Mouse (Mus musculus): Measurements from ENCODE around the gene Cbx2. TPM values are rescaled to one million over a fixed set of nuclear protein-coding genes. Genes with fewer than 3 reads are reported as not detected.

Gene Cbx2
- polyA plus RNA-seq, 1 experiment: 14.8 TPM

DNA sequence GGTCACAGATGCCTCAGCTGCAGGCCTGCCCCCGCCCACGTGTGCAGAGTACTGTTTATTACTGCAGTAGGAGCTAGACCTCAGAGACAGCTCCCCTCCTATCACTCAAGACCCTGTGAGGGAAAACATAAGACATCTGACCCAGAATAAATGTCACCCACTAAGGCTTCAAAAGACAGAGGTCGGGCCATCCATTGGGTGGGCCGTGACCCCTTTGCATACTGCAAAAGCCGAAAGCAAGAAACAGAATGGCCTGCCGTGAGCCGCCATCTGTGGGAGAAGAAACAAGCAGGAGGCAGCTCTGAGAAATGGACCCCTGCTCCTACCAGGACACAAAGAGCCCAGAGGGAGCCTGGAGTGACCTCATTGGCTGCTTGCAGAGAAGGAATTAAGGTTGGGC, 5.3 kb upstream of the Cbx2 start:
- Histone ChIP-seq H3K79me2 (ENCODE audit: control insufficient read depth, insufficient read depth) (no peaks in the 10 kb centered on the region), H3K27me3 (ENCODE audit: control insufficient read depth, insufficient read depth, insufficient read length) (no peaks in the 10 kb centered on the region), H3K4me3 (ENCODE audit: insufficient read depth, poor library complexity, severe bottlenecking) (no peak overlapping the region), H3ac (ENCODE audit: control insufficient read depth, insufficient read length, low read depth) (no peak overlapping the region), H3K36me3 (ENCODE audit: control insufficient read depth, insufficient read depth) (no peaks in the 10 kb centered on the region), H3K79me3 (ENCODE audit: low read depth) (no peaks in the 10 kb centered on the region)
- TF ChIP-seq CEBPB (IDR thresholded peaks at IDR 0.05; ENCODE audit: low read depth) (no peak), CTCF (IDR thresholded peaks at IDR 0.05; ENCODE audit: control insufficient read depth, insufficient read depth, insufficient read length) (no peak), MAX (IDR thresholded peaks at IDR 0.05) (no peak), MYOD1 (IDR thresholded peaks at IDR 0.05; ENCODE audit: control insufficient read depth, insufficient read length, low read depth) (no peak), FOSL1 (IDR thresholded peaks at IDR 0.05; ENCODE audit: insufficient read depth, low read length, poor library complexity, severe bottlenecking) (no peak), USF1 (IDR thresholded peaks at IDR 0.05; ENCODE audit: low read depth) (no peak), MYOG (IDR thresholded peaks at IDR 0.05; ENCODE audit: control insufficient read depth, extremely low read depth, insufficient read length) (no peak)

DNA sequence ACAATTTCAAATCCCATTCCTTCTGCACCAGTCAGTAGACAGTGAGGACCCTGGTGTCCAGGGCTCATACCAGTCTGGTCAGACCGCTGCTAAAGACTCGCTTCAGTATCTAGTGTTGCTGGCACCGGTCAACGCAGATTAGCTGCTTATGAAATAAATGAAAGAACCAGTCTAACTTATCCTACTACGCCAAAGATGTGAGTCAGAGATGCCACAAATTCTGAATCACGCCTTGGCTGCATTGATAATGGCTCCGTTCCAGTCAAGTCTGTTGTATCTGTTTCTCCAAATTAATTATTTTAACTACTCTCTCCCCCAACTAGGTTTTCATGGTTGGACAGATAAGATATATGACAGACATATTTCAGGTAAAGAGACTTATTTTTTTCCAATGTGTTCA, 1.6 kb upstream of the Cbx2 start:
- TF ChIP-seq FOSL1 (IDR thresholded peaks at IDR 0.05; ENCODE audit: insufficient read depth, low read length, poor library complexity, severe bottlenecking) (no peak), CEBPB (IDR thresholded peaks at IDR 0.05; ENCODE audit: low read depth) (peak; percentile 8)
- Histone ChIP-seq H3K27me3 (ENCODE audit: control insufficient read depth, insufficient read depth, insufficient read length) (no peaks in the 10 kb centered on the region), H3ac (ENCODE audit: control insufficient read depth, insufficient read length, low read depth) (no peak overlapping the region), H3K4me3 (ENCODE audit: insufficient read depth, poor library complexity, severe bottlenecking) (no peak overlapping the region), H3K36me3 (ENCODE audit: control insufficient read depth, insufficient read depth) (no peaks in the 10 kb centered on the region), H3K79me2 (ENCODE audit: control insufficient read depth, insufficient read depth) (peaks cover 32% of the 10 kb centered on the region), H3K79me3 (ENCODE audit: low read depth) (peaks cover 22% of the 10 kb centered on the region)

DNA sequence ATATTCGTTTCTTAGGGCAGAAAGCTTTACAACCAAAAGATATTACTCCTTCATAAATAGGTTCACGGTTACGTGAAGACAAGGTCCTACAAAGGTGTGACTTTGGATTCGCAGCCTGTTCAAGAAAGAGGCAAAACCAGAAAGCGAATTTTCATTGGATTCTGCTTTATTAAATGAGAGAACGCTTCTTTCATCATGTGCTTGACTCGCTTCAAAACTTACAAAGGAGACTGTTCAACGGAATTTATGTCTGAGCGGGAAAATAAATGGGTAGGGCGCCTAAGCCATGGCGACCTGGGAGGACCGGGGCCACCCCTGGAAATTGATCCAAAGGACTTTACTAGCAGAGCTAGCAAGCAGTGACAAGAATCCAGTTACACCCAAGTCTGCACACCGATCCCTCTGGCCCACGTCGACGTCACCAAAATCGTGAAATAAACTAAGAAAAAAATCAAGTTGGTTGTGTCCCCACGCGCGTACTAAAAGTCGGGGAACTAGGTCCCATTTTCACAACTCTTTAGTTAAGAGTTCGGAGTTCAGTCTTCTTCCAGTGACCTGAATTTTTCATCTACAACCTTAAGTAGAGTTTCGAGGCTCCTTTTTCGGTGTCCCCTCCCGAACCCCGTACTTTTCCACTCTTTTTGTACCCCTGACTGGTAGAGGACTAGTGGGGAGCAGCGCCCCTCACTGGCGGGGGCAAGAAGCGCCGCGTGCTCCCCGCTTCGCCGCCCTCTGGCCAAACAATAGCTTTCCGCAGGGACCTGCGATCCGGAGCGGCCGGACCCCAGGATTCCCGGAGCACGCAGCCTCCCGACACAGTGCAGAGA, 481 bp upstream of the Cbx2 start:
- Histone ChIP-seq H3K4me3 (ENCODE audit: insufficient read depth, poor library complexity, severe bottlenecking) (peak overlapping the region; percentile 67), H3K79me3 (ENCODE audit: low read depth) (peaks cover 30% of the 10 kb centered on the region), H3ac (ENCODE audit: control insufficient read depth, insufficient read length, low read depth) (peak overlapping the region; percentile 69), H3K27me3 (ENCODE audit: control insufficient read depth, insufficient read depth, insufficient read length) (no peaks in the 10 kb centered on the region), H3K79me2 (ENCODE audit: control insufficient read depth, insufficient read depth) (peaks cover 41% of the 10 kb centered on the region), H3K36me3 (ENCODE audit: control insufficient read depth, insufficient read depth) (peaks cover 8% of the 10 kb centered on the region)
- TF ChIP-seq MYOG (IDR thresholded peaks at IDR 0.05; ENCODE audit: control insufficient read depth, extremely low read depth, insufficient read length) (no peak), FOSL1 (IDR thresholded peaks at IDR 0.05; ENCODE audit: insufficient read depth, low read length, poor library complexity, severe bottlenecking) (no peak), CTCF (IDR thresholded peaks at IDR 0.05; ENCODE audit: control insufficient read depth, insufficient read depth, insufficient read length) (peak; percentile 68), USF1 (IDR thresholded peaks at IDR 0.05; ENCODE audit: low read depth) (no peak), CEBPB (IDR thresholded peaks at IDR 0.05; ENCODE audit: low read depth) (no peak)

GRCm38 (mm10) chr11:119023616-119023980, 836 bp downstream of the Cbx2 start:
- no peaks in the 10 kb centered on the region for H3K27me3 ChIP-seq (ENCODE audit: control insufficient read depth, insufficient read depth, insufficient read length)
- H3K36me3 ChIP-seq (ENCODE audit: control insufficient read depth, insufficient read depth): peaks cover 22% of the 10 kb centered on the region
- peaks cover 34% of the 10 kb centered on the region for H3K79me3 ChIP-seq (ENCODE audit: low read depth)
- peak overlapping the region; percentile 62 for H3ac ChIP-seq (ENCODE audit: control insufficient read depth, insufficient read length, low read depth)
- TF ChIP-seq CTCF (IDR thresholded peaks at IDR 0.05; ENCODE audit: control insufficient read depth, insufficient read depth, insufficient read length): no peak
- TF ChIP-seq MYOG (IDR thresholded peaks at IDR 0.05; ENCODE audit: control insufficient read depth, extremely low read depth, insufficient read length): no peak
- TF ChIP-seq MAX (IDR thresholded peaks at IDR 0.05): no peak
- TF ChIP-seq USF1 (IDR thresholded peaks at IDR 0.05; ENCODE audit: low read depth): no peak
- no peak for TF ChIP-seq FOSL1 (IDR thresholded peaks at IDR 0.05; ENCODE audit: insufficient read depth, low read length, poor library complexity, severe bottlenecking)
- no peak for TF ChIP-seq MYOD1 (IDR thresholded peaks at IDR 0.05; ENCODE audit: control insufficient read depth, insufficient read length, low read depth)
- TF ChIP-seq CEBPB (IDR thresholded peaks at IDR 0.05; ENCODE audit: low read depth): no peak
- H3K79me2 ChIP-seq (ENCODE audit: control insufficient read depth, insufficient read depth): peaks cover 53% of the 10 kb centered on the region
- H3K4me3 ChIP-seq (ENCODE audit: insufficient read depth, poor library complexity, severe bottlenecking): peak overlapping the region; percentile 67

DNA sequence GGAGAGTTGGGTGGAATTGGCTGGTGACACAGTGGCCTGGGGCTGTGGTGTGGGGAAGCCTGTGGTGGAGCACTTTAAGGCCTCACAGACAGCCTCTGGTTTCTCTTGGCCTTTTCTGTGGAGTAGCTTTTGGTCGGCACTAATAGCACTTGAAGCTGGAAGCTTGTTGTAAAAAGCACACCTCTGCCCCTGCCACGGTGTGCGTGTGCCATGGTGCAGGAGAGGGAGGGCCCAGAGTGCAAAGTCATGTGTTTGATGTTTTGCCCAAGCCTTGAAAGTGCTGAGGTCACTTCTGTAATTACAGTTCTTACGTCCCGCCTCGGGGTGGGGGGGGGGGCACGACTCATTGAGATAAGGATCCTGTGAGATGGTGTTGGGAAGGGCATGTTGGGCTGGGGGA, 1.5 kb downstream of the Cbx2 start:
- TF ChIP-seq MAX (IDR thresholded peaks at IDR 0.05) (no peak), USF1 (IDR thresholded peaks at IDR 0.05; ENCODE audit: low read depth) (no peak), MYOD1 (IDR thresholded peaks at IDR 0.05; ENCODE audit: control insufficient read depth, insufficient read length, low read depth) (no peak), FOSL1 (IDR thresholded peaks at IDR 0.05; ENCODE audit: insufficient read depth, low read length, poor library complexity, severe bottlenecking) (no peak), CEBPB (IDR thresholded peaks at IDR 0.05; ENCODE audit: low read depth) (no peak), CTCF (IDR thresholded peaks at IDR 0.05; ENCODE audit: control insufficient read depth, insufficient read depth, insufficient read length) (no peak), MYOG (IDR thresholded peaks at IDR 0.05; ENCODE audit: control insufficient read depth, extremely low read depth, insufficient read length) (no peak)
- Histone ChIP-seq H3K4me3 (ENCODE audit: insufficient read depth, poor library complexity, severe bottlenecking) (peak overlapping the region; percentile 67), H3K36me3 (ENCODE audit: control insufficient read depth, insufficient read depth) (peaks cover 27% of the 10 kb centered on the region)

GRCm38 (mm10) chr11:119026203-119026602, 3.4 kb downstream of the Cbx2 start:
- Histone ChIP-seq H3ac (ENCODE audit: control insufficient read depth, insufficient read length, low read depth) (no peak overlapping the region), H3K36me3 (ENCODE audit: control insufficient read depth, insufficient read depth) (peaks cover 45% of the 10 kb centered on the region), H3K4me3 (ENCODE audit: insufficient read depth, poor library complexity, severe bottlenecking) (no peak overlapping the region), H3K79me2 (ENCODE audit: control insufficient read depth, insufficient read depth) (peaks cover 54% of the 10 kb centered on the region), H3K79me3 (ENCODE audit: low read depth) (peaks cover 34% of the 10 kb centered on the region), H3K27me3 (ENCODE audit: control insufficient read depth, insufficient read depth, insufficient read length) (no peaks in the 10 kb centered on the region)
- TF ChIP-seq MYOD1 (IDR thresholded peaks at IDR 0.05; ENCODE audit: control insufficient read depth, insufficient read length, low read depth) (no peak), MAX (IDR thresholded peaks at IDR 0.05) (no peak), USF1 (IDR thresholded peaks at IDR 0.05; ENCODE audit: low read depth) (no peak)

More for the DNA sequence above, 1.5 kb downstream of the Cbx2 start:
- H3ac ChIP-seq (ENCODE audit: control insufficient read depth, insufficient read length, low read depth): peak overlapping the region; percentile 62
- H3K79me3 ChIP-seq (ENCODE audit: low read depth): peaks cover 34% of the 10 kb centered on the region
- peaks cover 54% of the 10 kb centered on the region for H3K79me2 ChIP-seq (ENCODE audit: control insufficient read depth, insufficient read depth)
- H3K27me3 ChIP-seq (ENCODE audit: control insufficient read depth, insufficient read depth, insufficient read length): no peaks in the 10 kb centered on the region
